Mouse (Mus musculus): ENCODE measurements at regions not wholly inside any gene's neighbourhood (a gene's known extent, or its start where the extent isn't known, plus 50 kb on each side); places are given as distances from the start of the nearest gene placed in this dataset.
A peak's percentile ranks its signal among the peaks of the same experiment; 100 is the strongest.

- no peak for ATAC-seq (replicated peaks; ENCODE audit: insufficient number of reproducible peaks, low FRiP score, low TSS enrichment, poor library complexity, severe bottlenecking)
Measured at GRCm38 (mm10) chrX:12900256-12900655, 138.4 kb upstream of the Med14 start.

- ATAC-seq (replicated peaks; ENCODE audit: insufficient number of reproducible peaks, low FRiP score, low TSS enrichment, poor library complexity, severe bottlenecking): no peak
Measured at GRCm38 (mm10) chrX:12891468-12891867, 129.6 kb upstream of the Med14 start.

- no peak for ATAC-seq (replicated peaks; ENCODE audit: insufficient number of reproducible peaks, low FRiP score, low TSS enrichment, poor library complexity, severe bottlenecking)
Measured at GRCm38 (mm10) chrX:12889482-12889808, 127.6 kb upstream of the Med14 start.

- no peak for ATAC-seq (replicated peaks; ENCODE audit: insufficient number of reproducible peaks, low FRiP score, low TSS enrichment, poor library complexity, severe bottlenecking)
Measured at GRCm38 (mm10) chrX:12888708-12889481, 127.0 kb upstream of the Med14 start.

- ATAC-seq (replicated peaks; ENCODE audit: insufficient number of reproducible peaks, low FRiP score, low TSS enrichment, poor library complexity, severe bottlenecking): no peak
Measured at GRCm38 (mm10) chrX:12888010-12888707, 126.3 kb upstream of the Med14 start.

- ATAC-seq (replicated peaks; ENCODE audit: insufficient number of reproducible peaks, low FRiP score, low TSS enrichment, poor library complexity, severe bottlenecking): no peak
Measured at GRCm38 (mm10) chrX:12887516-12887915, 125.6 kb upstream of the Med14 start.

- ATAC-seq (replicated peaks; ENCODE audit: insufficient number of reproducible peaks, low FRiP score, low TSS enrichment, poor library complexity, severe bottlenecking): peak; percentile 76
Measured at GRCm38 (mm10) chrX:12886160-12887048, 124.5 kb upstream of the Med14 start.

- ATAC-seq (replicated peaks; ENCODE audit: insufficient number of reproducible peaks, low FRiP score, low TSS enrichment, poor library complexity, severe bottlenecking): no peak
Measured at GRCm38 (mm10) chrX:12879233-12879632, 117.4 kb upstream of the Med14 start.

GRCm38 (mm10) chrX:12877506-12877905 is 115.6 kb upstream of the Med14 start:
- ATAC-seq (replicated peaks; ENCODE audit: insufficient number of reproducible peaks, low FRiP score, low TSS enrichment, poor library complexity, severe bottlenecking): no peak

GRCm38 (mm10) chrX:12873698-12874144 is 111.8 kb upstream of the Med14 start:
- peak; percentile 90 for ATAC-seq (replicated peaks; ENCODE audit: insufficient number of reproducible peaks, low FRiP score, low TSS enrichment, poor library complexity, severe bottlenecking)

GRCm38 (mm10) chrX:12873230-12873629 is 111.4 kb upstream of the Med14 start:
- no peak for ATAC-seq (replicated peaks; ENCODE audit: insufficient number of reproducible peaks, low FRiP score, low TSS enrichment, poor library complexity, severe bottlenecking)

GRCm38 (mm10) chrX:12866885-12867498 is 105.1 kb upstream of the Med14 start:
- no peak for ATAC-seq (replicated peaks; ENCODE audit: insufficient number of reproducible peaks, low FRiP score, low TSS enrichment, poor library complexity, severe bottlenecking)

GRCm38 (mm10) chrX:12866176-12866575 is 104.3 kb upstream of the Med14 start:
- no peak for ATAC-seq (replicated peaks; ENCODE audit: insufficient number of reproducible peaks, low FRiP score, low TSS enrichment, poor library complexity, severe bottlenecking)

- no peak for ATAC-seq (replicated peaks; ENCODE audit: insufficient number of reproducible peaks, low FRiP score, low TSS enrichment, poor library complexity, severe bottlenecking)
Measured at GRCm38 (mm10) chrX:12860168-12860567, 98.3 kb upstream of the Med14 start.

- no peak for ATAC-seq (replicated peaks; ENCODE audit: insufficient number of reproducible peaks, low FRiP score, low TSS enrichment, poor library complexity, severe bottlenecking)
Measured at GRCm38 (mm10) chrX:12858757-12859156, 96.9 kb upstream of the Med14 start.

- ATAC-seq (replicated peaks; ENCODE audit: insufficient number of reproducible peaks, low FRiP score, low TSS enrichment, poor library complexity, severe bottlenecking): peak; percentile 27; the same call in 1 of the 2 replicates
Measured at GRCm38 (mm10) chrX:12857881-12858755, 96.2 kb upstream of the Med14 start.

- no peak for ATAC-seq (replicated peaks; ENCODE audit: insufficient number of reproducible peaks, low FRiP score, low TSS enrichment, poor library complexity, severe bottlenecking)
Measured at GRCm38 (mm10) chrX:12855425-12855824, 93.6 kb upstream of the Med14 start.

GRCm38 (mm10) chrX:12851684-12852083 is 89.8 kb upstream of the Med14 start:
- ATAC-seq (replicated peaks; ENCODE audit: insufficient number of reproducible peaks, low FRiP score, low TSS enrichment, poor library complexity, severe bottlenecking): 0 out of 2 replicates have a peak, but pooled peaks have one; percentile 53
